Mouse (Mus musculus) splenic B cell, adult 2 months (primary cell): ENCODE measurements around the gene Samsn1.
"Not testable (repeated sequence)": the region's sequence is repeated elsewhere in the genome, so short reads cannot be mapped to it uniquely, and the experiment has no call there.

Experiments used
- DNase-seq: peaks from one replicate; pipeline ENCODE4 v3.0.0-alpha.2; 2011; ENCODE audit warnings: low read depth, low spot score
- H3K27me3 ChIP-seq: 2 replicates; pipeline ENCODE4 v1.6.1; 2012; ENCODE audit warnings: mild to moderate bottlenecking, low read length, moderate library complexity, mixed read lengths; ENCODE audit not compliant: control insufficient read depth, poor library complexity, insufficient read depth, severe bottlenecking
- H3K36me3 ChIP-seq: 2 replicates; pipeline ENCODE4 v1.6.1; 2012; ENCODE audit warnings: mild to moderate bottlenecking, low read length, moderate library complexity, mixed read lengths; ENCODE audit not compliant: control insufficient read depth, poor library complexity, insufficient read depth, severe bottlenecking

Gene Samsn1

GRCm38 (mm10) chr16:75831390-75831789, 190.7 kb downstream of the Samsn1 start:
- H3K36me3 ChIP-seq, result no peaks in the 10 kb centered on the region
- H3K27me3 ChIP-seq, result no peaks in the 10 kb centered on the region; the same call in 1 of the 2 replicates
- no peak for DNase-seq

GRCm38 (mm10) chr16:75826949-75827348, 195.1 kb downstream of the Samsn1 start:
- H3K36me3 ChIP-seq, H3K27me3 ChIP-seq, DNase-seq: not testable (repeated sequence)

GRCm38 (mm10) chr16:75826498-75826897, 195.6 kb downstream of the Samsn1 start:
- no peaks in the 10 kb centered on the region for H3K27me3 ChIP-seq
- no peaks in the 10 kb centered on the region for H3K36me3 ChIP-seq
- peak; percentile 13 for DNase-seq

- Histone ChIP-seq H3K27me3 (no peaks in the 10 kb centered on the region), H3K36me3 (no peaks in the 10 kb centered on the region)
- no peak for DNase-seq
Observed at GRCm38 (mm10) chr16:75823226-75823625, 198.9 kb downstream of the Samsn1 start.

GRCm38 (mm10) chr16:75820963-75821362, 201.1 kb downstream of the Samsn1 start:
- H3K36me3 ChIP-seq, result no peaks in the 10 kb centered on the region
- no peaks in the 10 kb centered on the region for H3K27me3 ChIP-seq
- no peak for DNase-seq
